Mouse (Mus musculus) hindbrain, embryonic 16.5 days (tissue): ENCODE data around the gene Ldhd. TPM values are rescaled to one million over a fixed set of nuclear protein-coding genes. Genes with fewer than 3 reads are reported as not detected.

Source experiments
- ATAC-seq: fragments of 200-750 bp; cut with Nextera tagmentation; 2 replicates; pipeline ENCODE4 v1.8.0; 2017; ENCODE audit warnings: moderate TSS enrichment, moderate library complexity
- H3K27ac ChIP-seq: fragments of 300-500 bp; sonication (generic); 2 replicates; pipeline ENCODE4 v1.5.1; 2014; ENCODE audit warnings: low read depth, mild to moderate bottlenecking, control low read depth, low read length, moderate library complexity
- H3K27me3 ChIP-seq: fragments of 300-500 bp; sonication (generic); replicated peaks from 2 replicates; pipeline ENCODE4 v1.6.1; 2014; ENCODE audit warnings: low read length; ENCODE audit not compliant: control insufficient read depth, insufficient read depth
- H3K36me3 ChIP-seq: fragments of 300-500 bp; sonication (generic); 2 replicates; pipeline ENCODE4 v1.6.1; 2014; ENCODE audit warnings: mild to moderate bottlenecking, low read length, moderate library complexity, mixed read lengths; ENCODE audit not compliant: control insufficient read depth, insufficient read depth
- H3K4me1 ChIP-seq: fragments of 300-500 bp; sonication (generic); 2 replicates; pipeline ENCODE4 v1.6.1; 2014; ENCODE audit warnings: low read depth, low read length; ENCODE audit not compliant: control insufficient read depth, insufficient read depth
- H3K4me2 ChIP-seq: fragments of 300-500 bp; sonication (generic); 2 replicates; pipeline ENCODE4 v1.6.1; 2014; ENCODE audit warnings: mild to moderate bottlenecking, low read length, control low read depth, moderate library complexity
- H3K4me3 ChIP-seq: fragments of 300-500 bp; sonication (generic); 2 replicates; pipeline ENCODE4 v1.5.1; 2014; ENCODE audit warnings: mild to moderate bottlenecking, low read length, control low read depth, moderate library complexity
- H3K9ac ChIP-seq: fragments of 300-500 bp; sonication (generic); 2 replicates; pipeline ENCODE4 v1.6.1; 2014; ENCODE audit warnings: low read depth, mild to moderate bottlenecking, control low read depth, low read length, moderate library complexity
- H3K9me3 ChIP-seq: fragments of 300-500 bp; sonication (generic); 2 replicates; pipeline ENCODE4 v1.6.1; 2014; ENCODE audit warnings: mild to moderate bottlenecking, low read length, moderate library complexity; ENCODE audit not compliant: control insufficient read depth
- WGBS: fragments of 180-500 bp; shearing (Covaris S2); extraction: QIAGEN DNeasy Blood & Tissue Kit; methylation state at CpG from one replicate; pipeline ENCODE4 v1.1.7; 2014; 5-methylcytosine and 5-hydroxymethylcytosine counted together
- polyA plus RNA-seq: library from polyadenylated mRNA; unstranded; fragments of >200 nt; fragmentation: Nextera tagmentation; extraction: Ambion mirVana; gene quantifications from 2 replicates; pipeline ENCODE4 v1.2.1, GENCODE M21; 2015

The Ldhd gene
- polyA plus RNA-seq, 1 experiment from 2014 or later, result 1.5 TPM

- Histone ChIP-seq H3K27me3 (no peaks in the 10 kb centered on the region), H3K4me3 (no peak overlapping the region), H3K9me3 (no peaks in the 10 kb centered on the region), H3K9ac (no peak overlapping the region), H3K27ac (no peak overlapping the region), H3K36me3 (no peaks in the 10 kb centered on the region), H3K4me2 (no peak overlapping the region), H3K4me1 (peaks cover under 1% of the 10 kb centered on the region; the same call in 1 of the 2 replicates)
- WGBS, result 85% methylated on average over 9 of the region's 9 CpGs
- no peak for ATAC-seq
These were observed 23.2 kb downstream of the Ldhd start for GRCm38 (mm10) chr8:111606961-111607360.

GRCm38 (mm10) chr8:111604986-111605385 is 25.2 kb downstream of the Ldhd start:
- Histone ChIP-seq H3K27me3 (no peaks in the 10 kb centered on the region), H3K4me1 (peaks cover 3% of the 10 kb centered on the region; the same call in 1 of the 2 replicates), H3K4me3 (no peak overlapping the region), H3K36me3 (no peaks in the 10 kb centered on the region), H3K9me3 (no peaks in the 10 kb centered on the region), H3K27ac (no peak overlapping the region), H3K9ac (no peak overlapping the region), H3K4me2 (no peak overlapping the region)
- 97% methylated on average over 2 of the region's 2 CpGs for WGBS
- ATAC-seq, result no peak

- Histone ChIP-seq H3K9me3 (no peaks in the 10 kb centered on the region), H3K4me1 (peaks cover 8% of the 10 kb centered on the region), H3K9ac (no peak overlapping the region), H3K27ac (no peak overlapping the region), H3K36me3 (no peaks in the 10 kb centered on the region), H3K4me2 (no peak overlapping the region), H3K4me3 (no peak overlapping the region), H3K27me3 (no peaks in the 10 kb centered on the region)
- ATAC-seq, result no peak
- 97% methylated on average over 4 of the region's 4 CpGs for WGBS
These were observed 28.1 kb downstream of the Ldhd start for GRCm38 (mm10) chr8:111602050-111602449.

- Histone ChIP-seq H3K4me2 (no peak overlapping the region), H3K9ac (no peak overlapping the region), H3K36me3 (no peaks in the 10 kb centered on the region), H3K4me1 (peaks cover 18% of the 10 kb centered on the region), H3K27ac (no peak overlapping the region), H3K4me3 (no peak overlapping the region), H3K9me3 (no peaks in the 10 kb centered on the region), H3K27me3 (no peaks in the 10 kb centered on the region)
- WGBS, result 83% methylated on average over 9 of the region's 9 CpGs
- ATAC-seq, result no peak
These were observed 30.3 kb downstream of the Ldhd start for GRCm38 (mm10) chr8:111599707-111600444.

GRCm38 (mm10) chr8:111597310-111597709 is 32.9 kb downstream of the Ldhd start:
- 64% methylated on average over 1 of the region's 1 CpGs for WGBS
- no peak overlapping the region for H3K9ac ChIP-seq
- no peaks in the 10 kb centered on the region for H3K36me3 ChIP-seq
- no peaks in the 10 kb centered on the region for H3K27me3 ChIP-seq
- H3K4me1 ChIP-seq, result peaks cover 25% of the 10 kb centered on the region
- H3K9me3 ChIP-seq, result no peaks in the 10 kb centered on the region
- no peak overlapping the region for H3K4me2 ChIP-seq
- no peak for ATAC-seq
- no peak overlapping the region for H3K4me3 ChIP-seq
- peak overlapping the region; percentile 60 for H3K27ac ChIP-seq

GRCm38 (mm10) chr8:111596485-111596821 is 33.7 kb downstream of the Ldhd start:
- no peak overlapping the region for H3K4me2 ChIP-seq
- H3K9me3 ChIP-seq, result no peaks in the 10 kb centered on the region
- peak overlapping the region; percentile 54; the same call in 1 of the 2 replicates for H3K27ac ChIP-seq
- H3K36me3 ChIP-seq, result no peaks in the 10 kb centered on the region
- no peak overlapping the region for H3K9ac ChIP-seq
- no peak for ATAC-seq
- H3K4me1 ChIP-seq, result peaks cover 27% of the 10 kb centered on the region
- H3K27me3 ChIP-seq, result no peaks in the 10 kb centered on the region
- no peak overlapping the region for H3K4me3 ChIP-seq
- 61% methylated on average over 3 of the region's 3 CpGs for WGBS

GRCm38 (mm10) chr8:111595712-111596484 is 34.3 kb downstream of the Ldhd start:
- WGBS, result 89% methylated on average over 15 of the region's 15 CpGs
- Histone ChIP-seq H3K4me2 (no peak overlapping the region), H3K27ac (peak overlapping the region; percentile 3; the same call in 1 of the 2 replicates), H3K36me3 (no peaks in the 10 kb centered on the region), H3K4me1 (peaks cover 27% of the 10 kb centered on the region), H3K9me3 (no peaks in the 10 kb centered on the region), H3K27me3 (no peaks in the 10 kb centered on the region), H3K9ac (no peak overlapping the region), H3K4me3 (no peak overlapping the region)
- peak; percentile 40; the same call in 1 of the 2 replicates for ATAC-seq

- no peaks in the 10 kb centered on the region for H3K36me3 ChIP-seq
- H3K4me2 ChIP-seq, result no peak overlapping the region
- no peak for ATAC-seq
- H3K27ac ChIP-seq, result no peak overlapping the region
- H3K4me3 ChIP-seq, result no peak overlapping the region
- no peak overlapping the region for H3K9ac ChIP-seq
- 63% methylated on average over 2 of the region's 2 CpGs for WGBS
- H3K27me3 ChIP-seq, result no peaks in the 10 kb centered on the region
- H3K4me1 ChIP-seq, result peaks cover 27% of the 10 kb centered on the region
- H3K9me3 ChIP-seq, result no peaks in the 10 kb centered on the region
These were observed 35.2 kb downstream of the Ldhd start for GRCm38 (mm10) chr8:111594951-111595350.

- no peak for ATAC-seq
- Histone ChIP-seq H3K9me3 (no peaks in the 10 kb centered on the region), H3K9ac (no peak overlapping the region), H3K4me3 (no peak overlapping the region), H3K36me3 (no peaks in the 10 kb centered on the region), H3K27me3 (no peaks in the 10 kb centered on the region), H3K4me1 (peaks cover 27% of the 10 kb centered on the region), H3K27ac (no peak overlapping the region), H3K4me2 (no peak overlapping the region)
- WGBS, result 88% methylated on average over 3 of the region's 3 CpGs
These were observed 35.9 kb downstream of the Ldhd start for GRCm38 (mm10) chr8:111594044-111594840.
